Mouse (Mus musculus) naive thymus-derived CD4-positive, alpha-beta T cell, adult 2 months (primary cell): Measurements from ENCODE around the gene Pink1.
A peak's percentile ranks its signal among the peaks of the same experiment; 100 is the strongest.

Experiments
- DNase-seq: peaks from one replicate; pipeline ENCODE4 v3.0.0-alpha.2; 2011; ENCODE audit warnings: low read depth

Gene Pink1

GRCm38 (mm10) chr4:138342048-138342447 is 15.9 kb upstream of the Pink1 start:
- DNase-seq = no peak

DNA sequence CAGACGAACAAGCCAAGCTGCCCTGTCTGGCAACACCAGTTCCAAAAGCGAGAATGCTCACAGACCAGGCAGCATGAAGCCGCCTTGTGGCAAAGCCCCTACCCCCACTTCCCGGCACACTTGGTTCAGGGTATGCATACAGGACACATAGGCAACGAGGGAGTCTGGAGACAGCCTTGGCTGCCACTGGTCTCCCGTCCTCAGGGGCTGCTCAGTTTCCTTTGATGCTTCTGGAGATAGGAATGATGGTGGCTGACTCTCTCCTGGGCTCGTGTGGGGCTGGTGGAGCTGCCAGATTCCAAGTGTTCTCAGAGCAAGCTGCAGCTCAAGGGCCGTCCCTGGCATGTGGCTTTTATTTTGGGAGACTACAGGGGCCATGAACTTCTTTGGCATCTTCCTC is 15.3 kb upstream of the Pink1 start:
- DNase-seq = no peak

- DNase-seq = peak; percentile 56
Measured at GRCm38 (mm10) chr4:138339963-138340362, 13.9 kb upstream of the Pink1 start.

DNA sequence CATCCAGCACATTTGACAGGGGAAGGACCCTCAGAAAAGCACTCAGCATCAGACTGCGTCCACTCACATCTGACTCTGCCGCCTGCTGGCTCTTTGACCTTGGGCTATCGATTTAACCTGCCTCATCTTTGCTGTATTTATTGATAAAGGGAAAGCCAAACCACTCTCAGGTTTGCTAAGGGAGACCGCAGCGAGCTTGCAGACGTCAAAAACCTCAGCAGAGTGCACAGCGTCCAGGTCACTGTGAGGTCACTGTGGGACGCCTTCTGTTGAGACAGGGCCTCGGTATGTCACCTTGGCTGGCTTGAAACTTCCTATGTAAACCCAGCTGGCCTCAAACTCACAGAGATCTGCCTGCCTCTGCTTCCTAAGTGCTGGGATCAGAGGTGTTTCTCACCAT is 11.2 kb upstream of the Pink1 start:
- DNase-seq = no peak

DNA sequence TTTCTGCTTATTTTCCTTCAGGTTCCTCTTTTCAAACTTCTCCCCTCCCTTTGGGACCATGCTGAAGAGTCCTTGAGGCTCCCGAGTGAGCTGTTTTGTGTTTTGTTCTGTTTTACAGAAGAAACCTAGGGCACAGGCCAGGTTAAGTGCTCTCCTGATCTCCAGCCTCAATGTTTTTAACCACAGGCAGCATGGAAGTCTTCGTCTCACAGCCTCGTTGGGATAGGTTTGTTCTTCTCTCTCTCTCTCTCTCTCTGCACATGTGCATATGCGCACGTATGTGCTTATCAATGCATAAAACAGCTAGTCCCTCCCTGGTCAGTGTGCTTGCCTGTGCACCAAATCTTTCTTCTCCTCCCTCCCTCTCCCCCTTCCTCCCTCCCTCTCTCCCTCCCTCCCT is 10.8 kb upstream of the Pink1 start:
- no peak for DNase-seq

DNA sequence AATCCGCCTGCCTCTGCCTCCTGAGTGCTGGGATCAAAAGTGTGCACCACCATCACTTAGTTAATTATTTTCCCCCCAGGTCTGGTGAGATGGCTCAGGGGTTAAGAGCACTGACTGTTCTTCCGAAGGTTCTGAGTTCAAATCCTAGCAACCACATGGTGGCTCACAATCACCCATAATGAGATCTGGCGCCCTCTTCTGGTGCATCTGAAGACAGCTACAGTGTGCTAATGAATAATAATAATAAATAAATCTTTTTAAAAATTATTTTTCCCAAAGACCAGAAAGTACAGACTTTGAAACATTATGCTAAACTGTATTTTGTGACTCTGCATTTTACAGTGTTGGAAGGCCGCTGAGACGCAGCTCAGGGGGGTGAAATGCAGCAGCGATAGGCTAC is 9.5 kb upstream of the Pink1 start:
- DNase-seq = no peak

GRCm38 (mm10) chr4:138335036-138335435 is 8.9 kb upstream of the Pink1 start:
- no peak for DNase-seq

- no peak for DNase-seq
Measured at GRCm38 (mm10) chr4:138333135-138333534, 7.0 kb upstream of the Pink1 start.

GRCm38 (mm10) chr4:138331647-138332046 is 5.5 kb upstream of the Pink1 start:
- no peak for DNase-seq

- DNase-seq = no peak
Measured at GRCm38 (mm10) chr4:138330264-138330671, 4.2 kb upstream of the Pink1 start.

DNA sequence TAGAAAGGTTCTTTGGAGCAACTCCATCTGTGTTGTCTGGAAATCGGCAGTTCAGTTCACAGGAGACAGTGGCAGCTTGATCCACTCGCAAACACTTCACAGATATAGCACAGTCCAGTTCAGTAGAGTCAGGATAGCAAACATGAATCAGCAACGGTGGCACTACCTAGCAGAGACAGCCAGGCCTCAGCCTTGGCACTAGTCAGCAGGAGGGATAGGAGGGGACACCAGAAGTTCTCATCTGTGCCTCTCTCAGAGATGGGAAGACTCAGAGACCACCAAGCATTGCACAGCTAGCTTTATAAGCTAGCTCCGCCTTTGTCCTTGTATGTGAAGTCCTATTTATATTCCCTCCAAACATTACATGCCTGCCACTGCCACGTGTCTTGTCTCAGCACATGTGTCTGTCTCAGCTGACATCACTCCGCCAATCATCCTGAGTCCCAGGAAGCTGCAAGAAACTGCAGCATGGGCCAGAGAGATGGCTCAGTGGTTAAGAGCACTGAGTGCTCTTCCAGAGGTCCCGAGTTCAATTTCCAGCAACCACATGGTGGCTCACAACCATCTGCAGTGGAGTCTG is 1.9 kb upstream of the Pink1 start:
- DNase-seq = peak; percentile 59

GRCm38 (mm10) chr4:138327155-138327554 is 1.0 kb upstream of the Pink1 start:
- DNase-seq = peak; percentile 68

DNA sequence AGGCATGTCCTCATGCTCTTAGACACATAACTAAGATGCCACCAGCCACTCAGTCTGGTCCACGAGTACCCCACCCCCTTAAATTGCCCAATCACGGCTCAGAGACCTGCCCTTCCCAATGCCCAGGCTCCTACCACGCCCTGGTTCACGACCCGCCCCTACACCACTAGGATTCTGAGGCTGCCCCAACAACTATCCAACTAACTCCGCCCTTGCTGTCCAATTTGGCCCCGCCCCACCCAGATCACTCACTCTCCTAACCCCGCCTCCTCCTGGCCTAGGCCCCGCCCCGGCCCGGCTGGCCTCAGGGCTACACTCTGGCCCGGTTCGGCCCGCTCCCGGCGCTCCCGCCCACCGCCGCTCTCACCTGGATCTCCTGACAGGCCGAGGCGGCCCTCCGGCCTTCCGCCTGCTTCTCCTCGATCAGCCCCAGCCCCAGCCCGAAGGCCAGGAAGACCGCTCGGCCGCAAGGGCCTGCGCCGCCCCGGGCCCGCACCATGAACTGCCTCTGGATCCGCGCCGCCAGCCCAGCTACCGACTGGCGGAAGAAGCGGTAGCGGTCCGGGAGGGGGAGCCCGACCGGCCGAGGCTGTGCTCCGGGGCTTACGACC is 536 bp downstream of the Pink1 start:
- DNase-seq = peak; percentile 94

DNA sequence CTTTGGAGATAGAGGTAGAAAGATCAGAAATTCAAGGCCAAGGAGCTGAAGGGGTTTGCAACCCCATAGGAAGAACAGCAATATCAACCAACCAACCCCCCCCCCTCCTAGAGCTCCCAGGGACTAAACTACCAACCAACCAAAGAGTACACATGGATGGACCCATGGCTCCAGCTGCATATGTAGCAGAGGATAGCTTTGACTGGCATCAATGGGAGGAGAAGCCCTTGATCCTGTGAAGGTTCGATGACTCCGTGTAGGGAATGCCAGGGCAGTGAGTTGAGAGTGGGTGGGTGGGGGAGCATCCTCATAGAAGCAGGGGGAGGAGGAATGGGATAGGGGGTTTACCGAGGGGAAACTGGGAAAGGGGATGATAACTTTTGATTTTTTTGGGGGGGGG is 1.7 kb downstream of the Pink1 start:
- DNase-seq = no peak

DNA sequence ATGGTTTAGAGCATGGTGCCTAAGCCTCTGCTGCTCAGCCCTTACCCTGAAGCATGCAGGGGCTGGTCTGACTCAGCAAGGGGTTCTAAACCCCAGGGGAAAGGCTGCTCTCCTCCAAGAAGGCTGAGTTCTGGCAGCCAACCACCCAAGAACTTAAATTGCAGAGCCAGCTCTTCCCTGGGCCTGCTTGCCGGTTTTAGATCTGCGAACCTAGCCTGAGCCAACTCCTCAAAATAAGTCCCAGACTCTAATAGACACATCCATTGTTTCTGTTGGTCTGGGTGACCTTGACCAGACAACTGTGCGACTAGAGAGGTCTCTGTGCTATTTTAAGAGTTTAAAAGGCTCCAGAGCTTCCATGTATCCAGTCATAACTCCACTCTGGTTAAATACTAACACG is 2.4 kb downstream of the Pink1 start:
- no peak for DNase-seq

- no peak for DNase-seq
Measured at GRCm38 (mm10) chr4:138322692-138323091, 3.4 kb downstream of the Pink1 start.

DNA sequence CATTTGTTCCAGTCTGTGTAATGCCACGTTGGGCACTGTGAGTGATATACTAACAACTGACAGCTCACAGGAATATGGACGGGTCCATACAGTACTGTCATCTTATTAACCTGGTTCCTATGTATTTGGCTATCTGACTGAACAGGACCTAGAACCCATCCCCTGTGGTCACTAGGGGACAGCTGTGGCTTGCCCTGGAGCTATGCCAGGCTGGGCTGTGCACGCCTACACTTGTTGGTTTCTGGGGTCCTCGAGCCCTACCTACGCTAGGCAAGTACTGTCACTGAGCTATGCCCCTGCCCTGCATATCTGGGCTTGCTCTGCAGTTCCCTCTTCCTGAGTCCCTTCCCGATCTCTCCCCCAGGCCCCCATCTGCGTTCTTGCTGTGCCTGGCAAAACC is 4.6 kb downstream of the Pink1 start:
- DNase-seq = no peak

- no peak for DNase-seq
Measured at GRCm38 (mm10) chr4:138320711-138321110, 5.4 kb downstream of the Pink1 start.

DNA sequence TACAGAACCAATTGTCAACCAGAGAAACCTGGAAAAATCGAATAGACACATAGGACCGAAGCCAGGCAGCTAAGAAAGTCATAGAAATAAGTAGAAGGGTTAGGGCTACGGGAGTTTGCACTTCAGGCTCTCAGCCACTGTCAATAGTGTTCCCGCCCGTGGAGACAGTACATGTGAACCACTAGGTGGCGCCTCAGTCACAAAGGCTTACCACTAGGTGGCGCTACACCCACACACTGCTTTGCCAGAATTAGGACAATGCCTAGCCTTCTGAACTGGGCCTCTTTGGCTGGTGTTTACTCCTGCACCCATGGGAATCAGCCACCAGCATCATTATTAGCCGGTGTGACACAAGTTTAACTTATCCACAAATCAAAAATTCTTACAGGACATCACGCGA is 6.6 kb downstream of the Pink1 start:
- peak; percentile 91 for DNase-seq

DNA sequence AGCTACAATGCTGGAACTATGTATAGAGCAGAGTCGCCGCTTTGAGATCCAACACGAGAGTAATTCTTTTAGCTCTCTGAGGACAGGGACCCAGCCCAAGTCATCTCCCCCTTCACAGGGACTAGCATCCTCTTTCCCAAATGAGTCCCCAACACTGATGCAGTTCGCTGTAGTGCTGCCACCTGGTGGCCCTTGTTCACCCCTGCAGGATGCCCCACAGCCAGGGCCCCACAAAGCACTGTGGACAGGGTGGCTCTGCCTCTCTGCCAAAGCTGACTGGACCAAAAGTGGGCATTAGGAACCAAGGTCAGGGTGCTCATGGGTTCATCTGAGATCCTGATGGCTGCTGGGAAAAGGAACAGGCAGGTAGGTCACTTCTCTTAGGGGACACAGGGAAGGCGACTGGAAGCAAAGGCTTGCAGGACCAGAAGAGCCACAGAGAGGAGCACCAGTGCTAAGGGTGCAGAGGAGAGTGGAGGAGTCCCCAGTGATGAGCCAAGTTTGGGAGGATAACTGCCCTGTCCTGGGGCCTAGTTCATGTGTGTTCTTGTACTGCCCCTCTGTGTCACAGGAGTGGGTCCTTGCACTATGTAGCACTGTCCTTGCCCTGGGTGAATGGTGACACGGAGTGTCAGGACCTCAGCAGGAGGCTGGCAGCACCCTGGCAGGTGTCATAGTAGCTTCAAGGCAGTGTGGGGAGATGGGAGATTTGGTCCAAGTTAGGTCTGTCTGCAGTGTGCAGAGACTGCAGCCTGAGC is 7.4 kb downstream of the Pink1 start:
- DNase-seq = peak; percentile 76

DNA sequence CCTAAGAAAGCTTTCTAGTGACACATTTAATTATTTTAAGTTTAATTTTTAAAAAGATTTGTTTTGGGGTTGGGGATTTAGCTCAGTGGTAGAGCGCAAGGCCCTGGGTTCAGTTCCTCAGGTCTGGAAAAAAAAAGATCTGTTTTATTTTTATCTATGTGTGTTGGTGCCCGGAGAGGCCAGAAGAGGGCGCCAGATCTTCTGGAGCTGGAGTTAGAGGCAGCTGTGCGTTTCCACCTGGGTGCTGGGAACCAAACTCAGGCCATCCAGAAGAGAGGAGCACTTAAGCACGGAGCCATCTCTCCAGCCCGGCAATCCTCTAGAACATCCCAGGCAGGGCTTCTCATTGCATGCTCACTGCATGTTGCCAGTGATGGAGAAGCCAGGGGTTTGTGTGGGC is 9.7 kb downstream of the Pink1 start:
- DNase-seq = peak; percentile 40

GRCm38 (mm10) chr4:138315781-138316180 is 10.3 kb downstream of the Pink1 start:
- peak; percentile 53 for DNase-seq

GRCm38 (mm10) chr4:138313795-138314194 is 12.3 kb downstream of the Pink1 start:
- no peak for DNase-seq

DNA sequence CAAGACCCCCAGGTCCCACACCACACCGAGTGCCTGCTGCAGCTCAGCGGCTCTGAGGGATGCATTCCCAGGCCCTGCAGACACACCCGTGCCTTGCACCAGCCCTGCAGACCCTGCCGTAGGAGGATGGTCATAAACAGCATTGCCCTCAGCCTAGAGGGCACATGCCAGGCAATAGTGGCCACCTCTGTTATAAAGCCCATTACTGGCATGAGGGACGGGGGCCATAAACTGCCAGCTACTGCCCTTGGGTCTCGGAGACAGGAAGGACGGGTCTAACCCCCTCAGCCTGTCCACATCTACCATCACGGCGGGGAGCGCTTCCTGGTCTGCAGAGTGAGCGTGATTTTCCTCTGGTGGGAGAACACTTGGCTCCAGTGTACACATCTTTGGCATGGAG is 13.1 kb downstream of the Pink1 start:
- DNase-seq = no peak
